Mouse (Mus musculus) thymus, adult 18-20 months (tissue): ENCODE measurements at regions not wholly inside any gene's neighbourhood (a gene's known extent, or its start where the extent isn't known, plus 50 kb on each side); places are given as distances from the start of the nearest gene placed in this dataset.
"Not testable (repeated sequence)": the region's sequence is repeated elsewhere in the genome, so short reads cannot be mapped to it uniquely, and the experiment has no call there.

Source experiments
- DNase-seq, 2 experiments: peaks; one replicate each; pipeline ENCODE4 v3.0.0; 2022; ENCODE audit warnings: mixed read lengths in 2 of 2

DNA sequence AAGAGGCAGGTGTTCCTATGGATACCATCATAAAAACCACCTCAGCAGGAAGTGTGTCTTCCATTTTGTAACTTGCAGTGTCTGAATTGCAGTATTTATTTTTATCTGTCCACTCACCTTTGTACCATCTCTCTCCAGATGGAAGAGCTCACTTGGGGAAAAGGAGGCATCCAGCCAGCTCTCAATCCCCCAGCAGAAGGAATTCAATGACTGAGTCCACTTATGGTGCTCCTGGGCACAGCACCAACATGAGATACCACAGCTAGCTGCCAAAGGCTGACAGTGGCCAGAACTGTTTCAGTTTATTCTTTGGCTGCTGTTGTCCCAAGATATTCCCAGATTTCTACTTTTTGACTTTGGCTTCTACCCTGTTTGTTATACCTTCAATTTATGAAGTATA lies 136.6 kb upstream of the Rps6ka3 start:
- no peak for DNase-seq

DNA sequence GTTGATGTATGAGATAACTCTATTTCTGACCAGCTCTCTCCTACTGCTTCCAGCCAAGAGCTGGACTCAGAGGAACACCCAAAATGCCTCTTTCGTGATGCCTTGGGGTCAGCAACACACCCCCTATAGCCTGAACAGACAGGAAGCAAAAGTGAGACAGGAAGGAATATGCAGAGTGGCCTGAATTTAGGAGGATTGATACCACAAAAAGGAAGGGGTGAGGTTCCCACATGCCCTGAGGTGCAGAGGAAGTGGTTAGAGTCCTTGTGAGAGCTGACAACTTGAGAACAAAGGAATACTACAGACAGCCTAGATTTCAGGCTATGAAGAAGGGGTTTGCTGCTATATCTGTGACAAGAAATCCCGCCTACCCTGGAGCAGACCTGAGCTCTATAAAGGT lies 129.6 kb upstream of the Rps6ka3 start:
- DNase-seq: peak; percentile 3 to 33

DNA sequence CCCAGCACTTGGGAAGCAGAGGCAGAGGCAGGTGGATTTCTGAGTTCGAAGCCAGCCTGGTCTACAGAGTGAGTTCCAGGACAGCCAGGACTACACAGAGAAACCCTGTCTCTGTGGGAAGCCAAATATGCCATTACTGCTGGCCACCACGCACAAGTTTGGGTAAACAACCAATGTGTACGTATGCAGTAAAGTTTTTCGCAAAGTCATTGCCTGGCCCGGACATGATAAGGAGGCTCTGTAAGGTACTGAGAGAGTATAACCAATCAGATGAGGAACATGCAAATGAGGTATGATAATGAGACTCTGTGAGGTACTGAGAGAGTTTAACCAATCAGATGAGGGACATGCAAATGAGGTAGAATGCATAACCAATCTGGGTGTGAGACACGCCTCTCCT lies 99.5 kb upstream of the Rps6ka3 start:
- DNase-seq: not testable (repeated sequence)

DNA sequence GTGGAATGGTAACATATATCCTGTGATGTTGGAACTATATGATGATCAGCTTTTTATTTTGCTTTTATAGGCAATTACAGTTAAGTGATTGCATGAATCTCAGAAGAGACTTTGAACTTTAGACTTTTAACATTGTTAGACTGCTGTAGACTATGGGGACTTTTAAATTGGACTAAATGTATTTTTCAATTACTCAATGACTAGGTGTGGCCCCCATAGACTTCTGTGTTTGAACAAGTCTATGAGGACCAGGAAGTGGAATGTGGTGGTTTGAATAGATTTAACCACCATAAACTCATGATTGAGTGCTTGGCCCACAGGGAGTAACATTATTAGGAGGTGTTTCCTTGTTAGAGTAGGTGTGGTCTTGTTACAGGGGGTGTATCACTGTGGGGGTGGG lies 93.9 kb upstream of the Rps6ka3 start:
- no peak for DNase-seq

DNA sequence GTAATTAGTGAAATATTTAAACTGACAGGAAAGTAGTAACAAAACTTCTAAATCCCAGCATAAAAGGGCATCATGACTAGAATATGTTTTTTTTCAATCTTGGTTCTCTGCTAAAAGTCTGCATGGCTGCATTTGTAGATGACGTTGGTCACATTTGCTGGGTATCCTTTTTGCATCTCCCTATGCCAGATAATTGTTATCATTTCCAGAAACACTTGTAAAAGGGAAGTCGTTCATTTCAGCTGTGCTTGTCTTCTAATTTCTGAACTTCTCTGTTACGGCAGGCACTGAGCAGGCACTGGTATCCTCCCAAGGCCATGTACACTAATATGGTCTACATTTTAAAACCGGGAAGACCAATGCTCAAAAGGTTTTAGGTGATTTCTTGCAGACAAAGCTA lies 69.6 kb upstream of the Rps6ka3 start:
- DNase-seq: no peak

DNA sequence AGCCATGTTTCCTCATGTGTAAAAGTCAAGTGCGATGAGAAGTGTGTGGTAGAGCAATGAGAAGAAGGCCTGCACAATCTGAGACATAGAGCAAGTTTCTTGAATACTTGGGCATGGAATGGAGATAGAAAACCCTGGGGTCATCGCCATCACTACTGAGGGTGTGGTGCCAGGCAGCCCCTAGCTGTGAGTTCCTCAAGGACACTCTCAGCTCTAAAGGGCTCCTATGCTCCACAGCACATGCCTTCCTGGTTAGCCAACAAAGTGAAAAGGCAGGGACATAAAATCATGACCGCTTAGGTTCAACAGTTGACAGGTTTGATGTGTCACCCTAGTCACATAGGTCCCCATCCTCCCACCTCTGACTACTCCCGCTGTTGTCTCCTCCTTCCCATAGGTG lies 66.8 kb upstream of the Rps6ka3 start:
- no peak for DNase-seq

DNA sequence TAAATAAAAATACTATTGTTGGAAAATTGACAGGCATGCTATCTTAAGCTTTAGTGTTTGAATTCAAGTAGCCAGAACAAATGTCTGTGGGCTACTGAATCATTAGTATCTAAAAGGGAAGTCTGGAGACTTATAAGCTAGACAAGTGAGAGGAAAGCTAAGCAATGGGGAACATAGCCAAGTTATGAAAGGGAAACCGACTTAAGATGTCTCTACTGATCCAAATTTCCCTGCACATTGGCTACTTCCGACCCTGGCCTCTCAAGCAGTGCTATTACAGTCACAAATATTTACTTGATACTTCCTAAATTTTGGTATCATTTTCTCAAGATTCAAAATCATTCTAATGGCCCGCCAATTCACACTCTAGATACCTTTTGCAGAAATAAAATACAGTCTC lies 65.4 kb upstream of the Rps6ka3 start:
- DNase-seq: no peak

DNA sequence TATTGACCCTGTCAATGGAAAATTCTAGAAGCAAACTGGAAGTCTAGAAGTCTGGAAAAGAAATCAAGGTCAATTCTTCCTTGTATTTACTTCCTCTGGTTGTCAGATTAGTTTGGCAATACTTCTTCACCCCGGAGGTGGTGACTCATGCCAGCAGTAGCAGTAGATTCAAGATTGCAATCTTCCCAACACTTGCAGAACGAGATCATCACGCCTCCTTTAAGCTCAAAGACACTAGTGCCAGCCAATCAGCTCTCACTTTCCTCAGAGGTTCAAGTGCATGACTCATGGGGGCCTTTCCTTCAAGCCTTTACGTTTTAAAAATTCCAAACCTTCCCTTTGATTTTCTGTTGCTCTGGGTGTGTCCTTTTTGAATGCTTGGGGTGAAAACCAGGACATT lies 64.9 kb upstream of the Rps6ka3 start:
- no peak for DNase-seq

DNA sequence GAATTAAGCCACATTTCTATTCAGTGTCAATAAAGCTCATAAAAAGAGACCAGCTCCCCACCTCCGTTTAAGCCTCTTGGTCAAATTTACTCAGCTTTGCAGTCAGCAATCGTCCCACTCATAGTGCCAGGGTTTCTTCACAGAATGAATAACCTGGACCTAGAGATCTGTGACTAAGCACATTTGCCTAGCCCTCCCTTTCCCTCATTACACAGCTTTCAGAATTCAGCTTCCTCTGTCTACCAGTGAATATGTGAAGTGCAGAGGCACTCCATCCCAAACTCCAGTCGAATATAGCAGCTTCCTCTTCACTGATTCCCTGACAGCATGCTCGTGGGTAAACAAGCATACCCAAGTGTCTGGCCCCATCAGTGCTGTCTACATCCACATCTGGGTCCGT lies 54.3 kb upstream of the Rps6ka3 start:
- no peak for DNase-seq

DNA sequence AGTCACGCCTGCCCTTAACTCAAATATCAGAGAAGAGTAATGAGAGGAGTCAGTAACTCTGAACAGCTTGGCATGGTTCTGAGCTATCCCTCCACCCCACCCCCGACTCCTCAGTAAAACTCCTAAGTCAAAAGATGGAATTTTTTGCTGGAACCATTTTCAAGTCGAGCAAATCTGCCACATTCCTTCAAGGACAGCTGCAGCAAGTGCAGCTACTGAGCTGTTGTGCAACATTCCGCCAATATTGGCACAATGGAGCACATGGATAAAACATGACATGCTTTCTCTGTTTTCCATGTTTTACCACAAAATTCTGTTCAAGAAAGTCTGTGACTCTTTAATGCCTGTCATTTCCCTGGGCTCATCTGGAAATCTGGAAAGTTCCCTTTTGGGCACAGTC lies 53.1 kb upstream of the Rps6ka3 start:
- no peak for DNase-seq

DNA sequence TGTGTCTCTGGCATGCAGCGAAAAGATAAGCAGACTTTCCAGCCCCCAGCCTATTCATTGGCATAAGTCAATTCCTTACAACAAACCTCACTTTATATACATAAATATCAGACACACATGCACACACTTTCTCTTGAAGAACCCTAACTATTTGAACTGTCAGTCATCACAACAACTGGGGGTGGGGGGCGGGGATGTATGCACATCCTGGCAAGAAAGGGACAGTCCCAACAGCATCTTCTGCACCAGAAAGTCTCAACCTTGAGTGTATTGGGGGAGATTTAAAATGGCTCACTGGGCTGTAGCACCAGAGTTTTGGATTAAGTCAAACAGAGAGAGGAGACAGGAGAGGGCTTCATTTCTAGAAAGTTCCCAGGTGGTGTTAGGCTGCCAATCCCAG lies 50.4 kb upstream of the Rps6ka3 start:
- DNase-seq: no peak
